Mouse (Mus musculus) hindbrain, embryonic 14.5 days (tissue): Measurements from ENCODE around the gene Herc2. TPM values are rescaled to one million over a fixed set of nuclear protein-coding genes. Genes with fewer than 3 reads are reported as not detected.

Source experiments
- ATAC-seq: fragments of 200-750 bp; cut with Nextera tagmentation; 2 replicates; pipeline ENCODE4 v1.8.0; 2017; ENCODE audit warnings: moderate number of reproducible peaks, mild to moderate bottlenecking, moderate TSS enrichment, moderate library complexity; ENCODE audit not compliant: low FRiP score
- DNase-seq: peaks from one replicate; pipeline ENCODE4 v3.0.0-alpha.2; 2015; ENCODE audit warnings: low spot score
- H3K27ac ChIP-seq: fragments of 300-500 bp; sonication (generic); 2 replicates; pipeline ENCODE4 v1.5.1; 2014; ENCODE audit warnings: mild to moderate bottlenecking, moderate library complexity
- H3K27me3 ChIP-seq: fragments of 300-500 bp; sonication (generic); 2 replicates; pipeline ENCODE4 v1.6.1; 2014; ENCODE audit warnings: mild to moderate bottlenecking, low read length, mixed read lengths; ENCODE audit not compliant: control insufficient read depth, insufficient read depth
- H3K36me3 ChIP-seq: fragments of 300-500 bp; sonication (generic); replicated peaks from 2 replicates; pipeline ENCODE4 v1.6.1; 2014; ENCODE audit not compliant: control insufficient read depth, insufficient read depth
- H3K4me1 ChIP-seq: fragments of 300-500 bp; sonication (generic); replicated peaks from 2 replicates; pipeline ENCODE4 v1.6.1; 2014; ENCODE audit warnings: antibody characterized with exemption, low read length, mixed read lengths; ENCODE audit not compliant: control insufficient read depth, insufficient read depth
- H3K4me2 ChIP-seq: fragments of 300-500 bp; sonication (generic); replicated peaks from 2 replicates; pipeline ENCODE4 v1.6.1; 2014; ENCODE audit warnings: mild to moderate bottlenecking, moderate library complexity
- H3K4me3 ChIP-seq: fragments of 300-500 bp; sonication (generic); replicated peaks from 2 replicates; pipeline ENCODE4 v1.5.1; 2014; ENCODE audit warnings: mild to moderate bottlenecking, low read length
- H3K9ac ChIP-seq: fragments of 300-500 bp; sonication (generic); 2 replicates; pipeline ENCODE4 v1.6.1; 2014
- H3K9me3 ChIP-seq: fragments of 300-500 bp; sonication (generic); 2 replicates; pipeline ENCODE4 v1.6.1; 2016; ENCODE audit warnings: low read length; ENCODE audit not compliant: control insufficient read depth
- WGBS: fragments of 180-500 bp; shearing (Covaris S2); extraction: QIAGEN DNeasy Blood & Tissue Kit; methylation state at CpG from one replicate; pipeline ENCODE4 v1.1.7; 2014; 5-methylcytosine and 5-hydroxymethylcytosine counted together
- polyA plus RNA-seq: library from polyadenylated mRNA; unstranded; fragments of >200 nt; fragmentation: Nextera tagmentation; extraction: Ambion mirVana; gene quantifications from 2 replicates; pipeline ENCODE4 v1.2.1, GENCODE M21; 2014

Gene Herc2
- polyA plus RNA-seq, 1 experiment from 2014 or later, result 57.4 TPM

DNA sequence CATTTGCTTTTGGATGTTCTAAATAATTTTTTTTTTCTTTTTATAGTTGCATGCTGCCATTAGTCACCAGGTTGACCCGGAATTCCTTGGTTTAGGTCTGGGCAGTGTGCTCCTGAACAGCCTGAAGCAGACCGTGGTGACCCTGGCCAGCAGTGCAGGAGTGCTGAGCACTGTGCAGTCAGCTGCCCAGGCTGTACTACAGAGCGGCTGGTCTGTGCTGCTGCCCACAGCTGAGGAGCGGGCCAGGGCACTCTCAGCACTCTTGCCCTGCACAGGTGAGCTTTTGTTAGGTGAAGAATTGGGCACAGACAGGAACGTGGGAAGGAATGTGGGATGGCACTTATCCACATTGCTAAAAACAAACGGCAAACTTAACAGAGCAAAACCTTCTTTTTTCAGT lies 63.0 kb downstream of the Herc2 start:
- Histone ChIP-seq H3K4me3 (no peak overlapping the region), H3K27ac (no peak overlapping the region), H3K36me3 (peaks cover 67% of the 10 kb centered on the region), H3K9me3 (no peaks in the 10 kb centered on the region), H3K9ac (no peak overlapping the region), H3K27me3 (no peaks in the 10 kb centered on the region), H3K4me2 (no peak overlapping the region), H3K4me1 (no peaks in the 10 kb centered on the region)
- no peak for DNase-seq
- ATAC-seq, result no peak
- WGBS, result 93% methylated on average over 6 of the region's 6 CpGs

DNA sequence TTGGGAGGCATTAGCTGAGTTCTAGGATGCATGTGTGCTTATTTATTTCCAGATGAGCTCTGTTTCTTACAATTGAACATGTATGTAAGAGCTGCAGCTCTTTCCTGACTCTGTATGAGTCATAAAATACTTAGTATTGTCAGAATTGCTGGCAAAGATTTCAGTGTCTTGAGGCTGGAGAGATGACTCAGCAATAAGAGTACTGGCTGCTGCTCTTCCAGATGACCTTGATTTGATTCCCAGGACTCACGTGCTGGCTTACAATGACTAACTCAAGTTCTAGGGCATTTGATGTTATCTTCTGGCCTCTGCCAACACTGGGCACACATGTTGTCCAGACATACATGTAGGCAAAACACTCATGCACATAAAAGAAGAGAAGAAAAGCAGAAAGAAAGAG lies 64.2 kb downstream of the Herc2 start:
- Histone ChIP-seq H3K4me3 (no peak overlapping the region), H3K27me3 (no peaks in the 10 kb centered on the region), H3K9me3 (no peaks in the 10 kb centered on the region), H3K9ac (no peak overlapping the region), H3K4me2 (no peak overlapping the region), H3K36me3 (peaks cover 56% of the 10 kb centered on the region), H3K27ac (no peak overlapping the region), H3K4me1 (no peaks in the 10 kb centered on the region)
- 89% methylated on average over 1 of the region's 1 CpGs for WGBS
- no peak for ATAC-seq
- DNase-seq, result no peak

DNA sequence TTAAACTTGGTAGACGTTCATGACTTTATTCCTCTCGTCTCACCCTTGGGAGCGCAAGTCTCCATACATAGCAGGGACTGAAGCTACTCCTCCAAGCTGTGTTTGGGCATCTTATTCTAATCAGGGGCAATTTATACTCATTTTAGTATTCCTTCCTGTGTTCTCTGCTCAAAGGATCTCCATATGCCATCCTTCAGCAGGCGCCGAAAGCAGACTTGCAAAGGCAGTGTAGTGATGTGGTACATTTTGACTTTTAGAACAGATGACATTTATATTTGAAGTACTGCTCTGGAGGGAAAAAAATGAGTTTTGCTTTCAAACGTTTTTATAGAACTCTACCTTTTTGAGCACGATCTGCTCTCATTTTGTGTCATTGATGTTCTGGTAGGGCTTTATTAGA lies 71.0 kb downstream of the Herc2 start:
- H3K4me1 ChIP-seq, result no peaks in the 10 kb centered on the region
- H3K9ac ChIP-seq, result no peak overlapping the region
- no peak overlapping the region for H3K4me3 ChIP-seq
- DNase-seq (no peak), ATAC-seq (no peak)
- 89% methylated on average over 7 of the region's 7 CpGs for WGBS
- no peaks in the 10 kb centered on the region for H3K9me3 ChIP-seq
- no peaks in the 10 kb centered on the region for H3K27me3 ChIP-seq
- peaks cover 61% of the 10 kb centered on the region for H3K36me3 ChIP-seq
- no peak overlapping the region for H3K27ac ChIP-seq
- H3K4me2 ChIP-seq, result no peak overlapping the region

DNA sequence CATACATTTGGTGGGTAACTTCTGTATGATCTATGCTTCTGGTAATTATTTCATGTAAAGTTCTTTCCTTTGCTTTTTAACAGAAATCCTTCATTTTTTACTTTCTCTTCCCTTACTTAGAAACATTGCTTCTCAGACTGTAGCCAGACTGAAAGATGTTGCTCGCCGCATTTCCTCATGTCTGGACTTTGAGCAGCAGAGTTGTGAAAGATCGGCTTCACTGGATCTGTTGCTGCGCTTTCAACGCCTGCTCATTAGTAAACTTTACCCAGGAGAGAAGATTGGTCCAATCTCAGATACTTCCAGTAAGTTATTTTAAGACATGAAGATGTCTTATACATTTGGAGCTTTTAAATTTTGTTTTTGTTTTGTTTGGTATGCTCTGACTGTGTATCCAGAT lies 71.4 kb downstream of the Herc2 start:
- Histone ChIP-seq H3K9me3 (no peaks in the 10 kb centered on the region), H3K4me3 (no peak overlapping the region), H3K4me1 (no peaks in the 10 kb centered on the region), H3K36me3 (peaks cover 61% of the 10 kb centered on the region), H3K27me3 (no peaks in the 10 kb centered on the region), H3K9ac (no peak overlapping the region), H3K27ac (no peak overlapping the region), H3K4me2 (no peak overlapping the region)
- ATAC-seq, result no peak
- no peak for DNase-seq
- 94% methylated on average over 5 of the region's 5 CpGs for WGBS

GRCm38 (mm10) chr7:56128080-56128479 lies 78.1 kb downstream of the Herc2 start:
- Histone ChIP-seq H3K27me3 (no peaks in the 10 kb centered on the region), H3K4me2 (no peak overlapping the region), H3K4me1 (no peaks in the 10 kb centered on the region), H3K36me3 (peaks cover 82% of the 10 kb centered on the region), H3K9me3 (no peaks in the 10 kb centered on the region), H3K4me3 (no peak overlapping the region), H3K27ac (no peak overlapping the region), H3K9ac (no peak overlapping the region)
- ATAC-seq (no peak), DNase-seq (no peak)
- whole genome bisulfite sequencing, result 95% methylated on average over 3 of the region's 3 CpGs

DNA sequence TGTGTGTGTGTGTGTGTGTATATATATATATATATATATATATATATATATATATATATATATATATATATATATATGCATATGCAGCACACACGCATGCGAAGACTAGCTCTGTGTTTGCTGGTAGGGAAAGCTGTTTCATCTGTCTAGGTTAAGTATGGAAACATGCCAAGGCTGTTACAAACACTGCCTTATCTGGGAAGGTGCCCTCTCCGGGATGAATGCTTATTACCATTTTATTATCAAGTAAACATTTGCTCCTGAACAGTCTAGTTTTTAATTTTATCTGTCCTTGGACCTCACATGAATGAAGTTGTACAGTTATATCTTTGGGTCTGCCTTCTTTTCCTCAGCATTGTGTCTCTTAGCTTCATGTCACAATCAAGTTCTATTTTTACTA lies 79.6 kb downstream of the Herc2 start:
- peaks cover 82% of the 10 kb centered on the region for H3K36me3 ChIP-seq

GRCm38 (mm10) chr7:56131548-56131947 lies 81.6 kb downstream of the Herc2 start:
- Histone ChIP-seq H3K27me3 (no peaks in the 10 kb centered on the region), H3K4me1 (no peaks in the 10 kb centered on the region), H3K9ac (no peak overlapping the region), H3K4me2 (no peak overlapping the region), H3K36me3 (peaks cover 85% of the 10 kb centered on the region), H3K4me3 (no peak overlapping the region), H3K9me3 (no peaks in the 10 kb centered on the region), H3K27ac (no peak overlapping the region)
- WGBS, result 88% methylated on average over 6 of the region's 6 CpGs
- DNase-seq, result no peak
- no peak for ATAC-seq

More for the DNA sequence above, 79.6 kb downstream of the Herc2 start:
- no peak for DNase-seq
- H3K4me3 ChIP-seq, result no peak overlapping the region
- no peak overlapping the region for H3K4me2 ChIP-seq
- H3K27ac ChIP-seq, result no peak overlapping the region
- H3K9ac ChIP-seq, result no peak overlapping the region
- no peaks in the 10 kb centered on the region for H3K9me3 ChIP-seq
- no peaks in the 10 kb centered on the region for H3K4me1 ChIP-seq
- no peaks in the 10 kb centered on the region for H3K27me3 ChIP-seq
- no peak for ATAC-seq
- WGBS, result 98% methylated on average over 3 of the region's 3 CpGs

DNA sequence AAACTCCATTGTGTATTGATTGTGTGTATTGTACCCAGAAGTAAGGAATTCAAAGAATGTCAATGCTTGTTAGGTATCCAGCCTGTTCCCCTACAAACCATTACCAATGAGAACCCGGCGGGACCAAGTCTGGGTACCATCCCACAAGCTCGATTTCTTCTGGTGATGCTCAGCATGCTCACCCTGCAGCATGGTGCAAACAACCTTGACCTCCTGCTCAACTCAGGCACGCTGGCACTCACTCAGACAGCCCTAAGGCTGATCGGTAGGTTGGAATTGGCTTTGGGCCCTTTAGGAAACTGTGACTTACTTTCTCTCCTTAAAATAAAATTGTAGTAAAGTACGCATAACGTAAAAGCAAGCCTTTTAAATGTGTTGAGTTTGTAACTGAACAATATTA lies 88.7 kb downstream of the Herc2 start:
- Histone ChIP-seq H3K27me3 (no peaks in the 10 kb centered on the region), H3K27ac (no peak overlapping the region), H3K4me3 (no peak overlapping the region), H3K9me3 (no peaks in the 10 kb centered on the region), H3K9ac (no peak overlapping the region), H3K4me2 (no peak overlapping the region), H3K36me3 (peaks cover 67% of the 10 kb centered on the region), H3K4me1 (no peaks in the 10 kb centered on the region)
- 90% methylated on average over 7 of the region's 7 CpGs for WGBS
- ATAC-seq (no peak), DNase-seq (no peak)

- ATAC-seq, result no peak
- H3K27me3 ChIP-seq, result no peaks in the 10 kb centered on the region
- H3K27ac ChIP-seq, result no peak overlapping the region
- no peaks in the 10 kb centered on the region for H3K9me3 ChIP-seq
- no peaks in the 10 kb centered on the region for H3K4me1 ChIP-seq
- H3K9ac ChIP-seq, result no peak overlapping the region
- no peak overlapping the region for H3K4me2 ChIP-seq
- H3K4me3 ChIP-seq, result no peak overlapping the region
- H3K36me3 ChIP-seq, result peaks cover 72% of the 10 kb centered on the region
- DNase-seq, result no peak
- 99% methylated on average over 3 of the region's 3 CpGs for WGBS
Measured at GRCm38 (mm10) chr7:56146424-56146823, 96.4 kb downstream of the Herc2 start.

- no peak overlapping the region for H3K9ac ChIP-seq
- no peaks in the 10 kb centered on the region for H3K4me1 ChIP-seq
- ATAC-seq, result no peak
- H3K27me3 ChIP-seq, result no peaks in the 10 kb centered on the region
- no peak overlapping the region for H3K4me3 ChIP-seq
- H3K4me2 ChIP-seq, result no peak overlapping the region
- H3K36me3 ChIP-seq, result peaks cover 82% of the 10 kb centered on the region
- DNase-seq, result no peak
- no peak overlapping the region for H3K27ac ChIP-seq
- no peaks in the 10 kb centered on the region for H3K9me3 ChIP-seq
- WGBS, result 98% methylated on average over 7 of the region's 7 CpGs
Measured at GRCm38 (mm10) chr7:56148925-56149324, 98.9 kb downstream of the Herc2 start.
